Mouse (Mus musculus): Measurements from ENCODE around the gene Gm20388.

The Gm20388 gene

DNA sequence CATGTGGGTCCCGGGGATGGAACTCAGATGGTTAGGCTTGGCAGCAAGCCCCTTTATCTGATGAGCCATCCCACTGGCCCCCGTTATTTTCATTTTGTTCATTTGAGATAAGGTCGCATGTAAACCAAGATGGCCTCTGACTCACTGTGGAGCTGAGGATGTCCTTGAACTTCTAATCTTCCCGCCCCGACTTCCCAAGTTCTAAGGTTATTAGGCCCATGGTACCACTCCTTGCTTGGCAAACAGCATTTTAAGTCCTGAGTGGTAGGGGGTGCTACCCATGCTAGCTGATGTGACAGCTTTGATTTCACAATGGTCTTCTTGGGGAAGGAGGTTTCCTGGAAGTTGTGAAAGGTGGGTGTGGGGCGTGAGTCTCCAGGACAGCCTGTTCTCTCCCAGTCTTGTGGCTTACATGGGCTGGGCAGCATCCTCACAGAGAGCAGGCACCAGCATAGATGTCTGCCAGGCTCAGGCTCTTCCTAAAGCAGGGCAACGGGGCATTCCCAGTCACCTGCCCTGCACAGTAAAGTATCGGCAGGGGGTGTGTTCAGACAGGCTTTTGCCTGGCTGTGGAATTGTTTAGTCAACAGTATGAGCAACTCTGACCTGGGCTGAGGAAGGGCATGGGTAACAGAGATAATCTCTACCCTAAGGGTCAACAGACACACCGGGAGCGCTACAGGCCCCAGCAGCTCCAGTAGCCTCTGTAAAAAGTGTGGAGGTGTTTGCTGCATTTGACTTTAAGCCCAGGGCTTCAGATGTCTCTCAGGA lies 132.1 kb downstream of the Gm20388 start:
- no peak for DNase-seq (ENCODE audit: inconsistent ontology term)

DNA sequence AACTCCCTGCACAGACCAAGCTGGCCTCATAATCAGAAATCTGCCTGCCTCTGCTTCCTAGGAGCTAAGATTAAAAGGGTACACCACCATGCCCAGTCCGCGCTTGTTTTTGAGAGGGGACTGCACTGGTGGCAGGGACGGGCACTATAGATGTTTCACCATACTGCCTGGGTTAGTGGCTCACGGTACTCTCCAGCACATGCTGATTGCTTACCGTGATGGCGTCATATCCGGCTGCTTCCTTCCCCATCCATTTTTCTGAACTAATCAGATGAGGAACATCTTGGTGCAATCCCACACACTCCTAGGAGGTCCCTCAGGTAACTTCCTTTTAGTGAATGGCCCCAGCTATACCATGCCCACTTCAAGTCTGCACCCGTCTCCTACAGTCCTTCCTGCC lies 134.3 kb downstream of the Gm20388 start:
- DNase-seq (ENCODE audit: inconsistent ontology term) = no peak

DNA sequence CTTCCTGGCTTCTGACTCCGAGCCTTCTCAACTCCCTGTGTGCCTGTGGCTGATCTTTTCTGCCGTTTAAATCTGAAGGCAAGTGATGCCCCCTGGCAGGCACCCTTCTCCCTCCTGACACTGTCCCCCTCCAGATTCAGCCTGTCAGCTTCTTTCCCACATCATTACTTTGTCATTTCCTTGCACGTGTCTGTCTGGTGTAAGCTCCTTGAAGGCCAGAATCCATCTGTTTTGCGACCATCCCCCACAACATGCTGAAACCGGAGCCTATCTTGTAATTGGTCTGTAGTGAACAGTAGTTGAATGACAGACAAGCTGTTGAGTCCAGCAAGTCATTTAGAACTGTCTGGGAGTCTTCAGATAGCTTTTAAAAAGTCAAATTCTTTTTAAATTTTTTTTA lies 134.8 kb downstream of the Gm20388 start:
- no peak for DNase-seq (ENCODE audit: inconsistent ontology term)

DNA sequence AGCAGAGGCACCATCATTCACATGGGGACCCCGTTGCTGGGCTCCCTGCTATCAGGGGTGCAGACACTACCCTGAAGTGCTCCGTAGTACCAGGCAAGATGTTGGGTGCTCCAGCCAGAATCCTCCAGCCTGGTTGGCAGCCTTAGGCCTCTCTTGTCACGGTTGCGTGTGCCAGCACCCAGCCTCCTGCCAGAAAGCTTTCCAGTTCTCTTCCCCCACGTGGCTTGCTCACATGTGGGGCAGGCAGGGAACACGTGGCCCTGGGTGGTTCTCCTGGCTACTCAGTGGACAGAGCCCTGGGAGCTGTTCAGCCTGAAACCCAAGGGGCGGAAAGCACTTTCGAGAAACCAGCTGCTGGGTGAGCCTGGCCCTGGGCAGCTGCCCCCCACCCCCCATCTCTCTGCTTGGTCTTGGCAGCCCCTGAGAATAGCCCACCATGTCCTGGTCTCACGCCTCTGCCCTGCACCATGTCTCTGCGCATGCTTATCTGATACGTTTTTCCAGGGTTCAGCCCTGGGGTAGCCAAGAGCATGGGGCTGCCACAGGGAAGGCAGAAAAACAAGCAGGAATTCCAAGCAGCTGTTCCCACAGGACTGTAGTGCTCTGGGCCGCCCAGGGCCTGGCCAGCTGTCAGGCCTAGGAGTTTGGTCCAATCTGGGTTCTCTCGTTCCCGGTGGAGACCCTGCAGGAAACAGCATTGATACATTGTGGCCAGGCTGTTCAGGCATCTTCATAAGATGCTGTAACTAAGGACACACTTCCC lies 135.8 kb downstream of the Gm20388 start:
- DNase-seq (ENCODE audit: inconsistent ontology term) = peak; percentile 95

DNA sequence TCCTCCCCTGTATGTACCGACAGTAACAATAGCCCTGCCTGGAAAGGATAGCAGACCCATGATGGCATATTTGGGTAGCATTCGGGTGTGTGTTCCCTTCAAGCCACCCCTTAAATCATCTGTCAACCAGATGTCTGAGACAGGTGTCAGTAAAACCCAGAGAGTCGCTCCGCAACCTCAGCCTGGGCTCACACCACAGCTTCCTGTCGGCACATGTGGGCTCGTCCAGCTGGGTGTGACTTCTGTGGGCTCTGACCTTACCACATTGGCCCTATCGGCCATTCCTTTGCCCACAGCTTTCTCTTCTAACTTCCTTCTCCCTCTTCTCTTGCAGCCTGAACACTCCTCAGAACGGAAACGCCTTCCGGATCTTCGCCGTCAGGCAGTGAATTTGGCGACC lies 139.3 kb downstream of the Gm20388 start:
- DNase-seq (ENCODE audit: inconsistent ontology term) = no peak

GRCm38 (mm10) chr8:120050376-120050775 lies 139.7 kb downstream of the Gm20388 start:
- no peak for DNase-seq (ENCODE audit: inconsistent ontology term)

DNA sequence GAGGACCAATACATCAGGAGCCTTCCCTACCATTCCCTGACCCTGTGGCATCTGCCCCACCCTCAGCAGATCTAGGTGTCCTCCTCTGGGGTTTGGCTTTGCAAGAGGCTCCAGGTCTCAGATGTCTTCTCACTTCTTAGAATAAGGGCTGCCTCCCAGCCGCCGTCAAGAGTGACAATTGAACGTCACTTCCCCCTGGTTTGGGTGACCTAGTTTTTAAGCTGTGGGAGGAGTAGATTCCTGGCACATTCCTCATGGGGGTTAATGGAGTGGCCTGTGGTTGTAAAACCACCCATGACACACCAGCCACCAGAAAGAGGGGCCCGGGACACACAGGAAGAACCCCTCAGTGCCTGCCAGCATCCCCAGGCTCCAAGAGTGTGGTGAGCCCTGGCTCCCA lies 140.4 kb downstream of the Gm20388 start:
- DNase-seq (ENCODE audit: inconsistent ontology term) = peak; percentile 91

DNA sequence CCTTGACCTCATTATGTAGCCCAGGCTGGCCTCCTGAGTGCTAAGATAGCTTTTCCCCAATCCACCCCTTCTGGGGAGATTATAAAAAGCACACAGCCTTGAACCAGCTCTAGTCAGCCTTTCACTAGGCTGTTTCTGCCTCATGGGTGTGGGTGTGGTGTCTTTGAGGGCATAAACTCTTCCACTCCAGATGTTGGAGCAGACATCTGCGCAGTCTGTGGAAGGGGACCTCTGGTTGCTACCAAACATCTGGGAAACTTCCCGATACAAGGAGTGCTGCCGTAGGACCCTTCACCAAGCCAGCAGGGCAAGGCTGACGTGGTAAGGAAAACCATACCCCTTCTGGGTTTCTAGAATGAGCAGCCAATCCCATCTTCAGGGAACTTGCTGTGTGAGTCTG lies 141.3 kb downstream of the Gm20388 start:
- DNase-seq (ENCODE audit: inconsistent ontology term) = no peak

DNA sequence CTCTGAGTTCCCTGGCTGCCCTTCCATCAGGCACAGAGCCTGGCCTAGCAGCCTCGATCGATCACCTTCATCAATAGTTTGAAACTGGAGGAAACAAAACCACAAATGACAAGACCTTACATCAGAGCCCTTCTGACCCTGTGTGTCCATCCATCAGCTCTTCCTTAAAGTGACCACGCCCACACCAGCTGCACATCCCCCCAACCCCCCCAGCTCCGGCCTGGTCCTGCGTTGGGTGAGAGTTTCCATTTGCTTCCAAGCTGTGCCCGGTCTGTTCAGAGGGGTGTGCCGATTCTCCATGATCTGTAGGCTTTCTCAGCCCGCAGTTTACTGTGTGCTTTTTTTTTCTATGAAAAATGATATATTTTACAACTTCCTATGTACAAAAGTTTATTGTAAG lies 141.7 kb downstream of the Gm20388 start:
- DNase-seq (ENCODE audit: inconsistent ontology term) = no peak

- no peak for DNase-seq (ENCODE audit: inconsistent ontology term)
Observed at GRCm38 (mm10) chr8:120054833-120055232, 144.2 kb downstream of the Gm20388 start.

DNA sequence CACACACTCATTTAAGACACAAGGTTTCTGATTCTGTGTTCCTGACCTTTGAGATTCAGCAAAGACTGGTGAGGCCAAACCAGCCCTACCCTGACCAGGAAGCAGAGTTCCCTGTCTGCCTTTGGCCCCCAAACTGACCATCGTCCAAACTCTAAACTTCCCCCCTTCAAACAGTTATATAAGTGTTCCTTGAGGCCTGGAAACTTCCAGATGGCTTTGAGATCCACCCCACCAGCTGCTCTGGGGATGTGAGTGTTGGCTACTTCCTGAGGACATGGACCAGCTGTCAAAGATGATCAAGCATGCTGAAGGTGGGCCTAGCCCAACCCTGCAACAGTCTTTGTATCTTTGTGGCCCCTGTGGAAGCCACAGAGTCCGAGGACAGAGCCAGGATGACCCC lies 146.4 kb downstream of the Gm20388 start:
- DNase-seq (ENCODE audit: inconsistent ontology term) = no peak

GRCm38 (mm10) chr8:120062742-120063141 lies 152.1 kb downstream of the Gm20388 start:
- no peak for DNase-seq (ENCODE audit: inconsistent ontology term)

GRCm38 (mm10) chr8:120063326-120063725 lies 152.7 kb downstream of the Gm20388 start:
- no peak for DNase-seq (ENCODE audit: inconsistent ontology term)

DNA sequence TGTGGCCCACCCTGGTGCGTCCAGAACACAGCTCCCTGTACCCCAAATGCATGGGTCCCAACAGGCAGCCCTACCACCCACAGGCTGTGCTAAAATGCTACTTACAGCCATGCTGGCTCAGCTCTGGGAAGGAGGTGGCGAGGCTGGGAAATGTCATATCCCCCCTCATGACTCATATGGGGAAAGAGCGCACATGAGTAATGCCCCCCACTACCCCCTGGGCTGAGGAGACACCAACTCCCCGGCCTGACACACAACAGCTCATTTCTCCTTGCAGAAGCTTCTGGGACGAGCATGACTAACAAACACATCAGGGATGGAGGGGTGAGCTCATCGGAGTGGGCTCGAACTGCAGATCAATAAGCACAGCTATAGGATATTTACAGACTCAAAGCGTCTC lies 155.0 kb downstream of the Gm20388 start:
- no peak for DNase-seq (ENCODE audit: inconsistent ontology term)

DNA sequence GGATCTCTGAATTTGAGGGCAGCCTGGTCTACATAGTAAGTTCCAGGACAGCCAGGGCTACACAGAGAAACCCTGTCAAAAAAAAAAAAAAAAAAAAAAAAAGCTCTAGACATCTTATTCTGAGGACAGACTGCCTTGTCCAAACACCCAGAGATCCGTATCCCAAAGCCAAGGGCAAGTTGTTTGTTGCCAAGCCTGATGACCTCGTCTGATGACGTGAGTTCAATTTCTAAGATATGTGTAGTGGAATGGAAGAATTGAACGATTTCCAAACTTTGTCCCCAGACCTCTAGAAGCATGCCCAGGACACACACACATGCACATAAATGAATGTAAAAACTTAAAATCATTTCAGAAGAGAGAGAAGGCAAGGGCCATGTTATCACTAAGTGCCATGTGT lies 155.6 kb downstream of the Gm20388 start:
- peak; percentile 37 for DNase-seq (ENCODE audit: inconsistent ontology term)

DNA sequence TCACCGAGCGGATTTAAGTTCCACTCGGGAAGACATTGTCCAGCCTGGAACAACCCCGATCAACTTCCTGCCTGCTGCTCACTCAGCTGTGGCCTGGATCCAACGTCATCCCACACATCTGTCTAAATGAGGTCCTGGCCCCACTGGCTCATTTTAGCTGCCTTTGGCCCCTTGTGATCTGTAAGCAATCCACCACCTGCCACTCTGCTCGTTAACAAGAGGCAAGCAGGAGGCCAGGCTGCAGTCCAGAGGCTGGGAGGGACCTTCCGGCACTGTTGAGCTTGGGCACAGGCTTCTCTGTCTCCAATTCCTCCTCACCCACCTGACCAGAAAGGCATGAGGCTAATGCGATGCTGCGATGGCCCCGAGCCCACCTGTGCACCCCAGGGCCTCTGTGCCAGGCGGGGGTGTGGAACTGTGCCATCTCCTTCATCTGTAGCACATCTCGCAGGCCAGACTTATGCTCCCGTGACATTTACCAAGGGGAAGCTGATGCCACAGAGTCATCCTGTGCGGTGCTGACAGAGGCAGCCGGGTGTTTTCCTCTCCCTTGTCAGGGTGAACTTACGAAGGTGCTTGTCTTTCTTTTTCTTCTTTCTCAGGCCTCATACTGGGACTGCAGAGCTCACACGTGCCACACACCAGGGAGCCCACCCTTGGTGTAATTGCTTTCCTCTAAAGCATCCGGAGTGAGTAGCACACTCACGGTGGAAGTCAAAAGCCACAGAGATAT lies 157.5 kb downstream of the Gm20388 start:
- DNase-seq (ENCODE audit: inconsistent ontology term) = peak; percentile 34

GRCm38 (mm10) chr8:120071684-120072083 lies 161.0 kb downstream of the Gm20388 start:
- peak; percentile 64 for DNase-seq (ENCODE audit: inconsistent ontology term)

- peak; percentile 63 for DNase-seq (ENCODE audit: inconsistent ontology term)
Observed at GRCm38 (mm10) chr8:120072259-120072658, 161.6 kb downstream of the Gm20388 start.

DNA sequence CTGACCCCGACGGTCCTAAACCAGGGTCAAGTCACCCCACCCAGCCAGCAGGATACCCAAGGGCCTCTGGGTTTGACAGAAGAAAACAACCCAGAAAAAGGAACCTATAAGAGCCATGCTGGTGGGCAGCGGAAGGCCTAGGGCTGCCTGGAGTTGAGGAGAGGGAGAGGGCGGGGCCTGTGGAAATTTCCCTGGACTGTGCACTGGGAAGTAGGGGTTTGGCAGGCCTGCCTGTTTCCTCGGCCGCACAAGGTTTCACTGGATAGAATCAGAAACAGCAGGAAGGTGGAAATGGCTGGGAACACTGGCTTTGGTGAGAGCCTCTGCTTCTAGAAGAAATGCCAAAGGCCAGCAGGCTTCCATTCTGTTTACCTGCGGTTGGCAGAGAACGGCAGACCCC lies 162.2 kb downstream of the Gm20388 start:
- DNase-seq (ENCODE audit: inconsistent ontology term) = no peak

- no peak for DNase-seq (ENCODE audit: inconsistent ontology term)
Observed at GRCm38 (mm10) chr8:120074516-120074915, 163.9 kb downstream of the Gm20388 start.

DNA sequence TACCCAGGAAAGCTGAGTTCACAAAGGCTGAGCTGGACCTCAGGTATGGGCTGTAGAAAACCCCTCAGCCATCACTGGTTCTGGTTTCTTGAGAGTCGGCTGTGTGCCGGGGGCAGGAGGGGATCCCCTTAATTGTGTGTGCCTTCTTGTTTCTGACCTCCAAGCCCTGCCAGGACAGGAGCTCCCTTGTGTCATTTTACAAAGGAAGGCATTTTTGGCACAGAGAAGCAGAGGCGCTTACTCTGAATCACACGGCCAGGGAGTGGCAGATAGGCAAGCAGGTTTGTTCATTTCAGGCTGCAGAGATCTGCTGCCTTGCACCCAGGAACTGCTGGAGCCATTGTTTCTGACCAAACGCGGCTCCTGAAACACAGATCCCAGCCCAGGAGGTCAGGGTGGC lies 164.7 kb downstream of the Gm20388 start:
- DNase-seq (ENCODE audit: inconsistent ontology term) = peak; percentile 63

DNA sequence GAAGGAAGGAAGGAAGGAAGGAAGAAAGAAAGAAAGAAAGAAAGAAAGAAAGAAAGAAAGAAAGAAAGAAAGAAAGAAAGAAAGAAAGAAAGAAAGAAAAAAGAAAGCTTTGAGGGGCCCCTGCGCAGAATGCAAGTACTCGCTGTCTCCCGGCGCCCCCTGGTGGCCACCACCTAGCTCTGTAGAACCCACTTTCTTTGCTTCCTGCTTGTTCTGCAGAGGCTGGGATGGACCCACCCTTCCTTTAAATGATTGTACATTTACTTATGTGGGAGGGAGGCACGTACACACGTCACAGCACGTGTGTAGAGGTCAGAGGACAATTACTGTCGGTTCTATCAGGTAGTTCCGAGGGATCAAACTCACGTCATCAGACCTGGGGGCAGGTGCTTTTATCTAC lies 167.4 kb downstream of the Gm20388 start:
- peak; percentile 79 for DNase-seq (ENCODE audit: inconsistent ontology term)

- no peak for DNase-seq (ENCODE audit: inconsistent ontology term)
Observed at GRCm38 (mm10) chr8:120079361-120079760, 168.7 kb downstream of the Gm20388 start.

Measured in Muller cell, postnatal 12 days (primary cell).